In genomic region chr9:50775662-50776126, GRCm38 (mm10) we compare ENCODE assay signal across 8 mouse cellular contexts. TPM values are rescaled to one million over a fixed set of nuclear protein-coding genes. Genes with fewer than 3 reads are reported as not detected.
DNase-seq lines count a peak whose midpoint lies in the region; ATAC-seq and TF ChIP-seq lines count a peak whose summit lies in the region.

No protein-coding gene starts in this region.

- H3K36me3 ChIP-seq in testis, adult 2 months (ENCODE audit: control insufficient read depth, insufficient read depth, low read length): peaks cover 2% of the 10 kb centered on the region; the same call in 1 of the 2 replicates
- peaks cover 47% of the 10 kb centered on the region for H3K36me3 ChIP-seq in heart, embryonic 13.5 days
- H3K36me3 ChIP-seq in liver, embryonic 12.5 days: peaks cover 50% of the 10 kb centered on the region
- H3K36me3 ChIP-seq in stomach, embryonic 14.5 days (ENCODE audit: control insufficient read depth, insufficient read depth, low read length): peaks cover 19% of the 10 kb centered on the region

- peak overlapping the region; percentile 61 for H3K4me3 ChIP-seq in cerebellum, adult 2 months (replicated peaks; ENCODE audit: insufficient read depth, low read depth, low read length)
- peak overlapping the region; percentile 93 for H3K4me3 ChIP-seq in testis, adult 2 months (ENCODE audit: control insufficient read depth, low read depth, low read length)
- peak overlapping the region; percentile 97 for H3K4me3 ChIP-seq in heart, embryonic 13.5 days
- H3K4me3 ChIP-seq in liver, embryonic 12.5 days: peak overlapping the region; percentile 90
- H3K4me3 ChIP-seq in stomach, embryonic 14.5 days (ENCODE audit: low read depth, low read length): peak overlapping the region; percentile 94

- no peak for DNase-seq in cerebellum, adult 2 months
- no peak for DNase-seq in cerebellum, postnatal 4 days (ENCODE audit: low spot score in 2 of 2)
- no peak for DNase-seq in testis, postnatal 14 days (ENCODE audit: low spot score)

- no peaks in the 10 kb centered on the region for H3K9me3 ChIP-seq in heart, embryonic 13.5 days
- H3K9me3 ChIP-seq in liver, embryonic 12.5 days (replicated peaks): no peaks in the 10 kb centered on the region
- no peaks in the 10 kb centered on the region for H3K9me3 ChIP-seq in stomach, embryonic 14.5 days (ENCODE audit: control insufficient read depth, low read depth, low read length)

- under 1% methylated on average over 30 of the region's 30 CpGs for WGBS in cerebellum, adult 2 months
- WGBS in heart, embryonic 13.5 days: under 1% methylated on average over 27 of the region's 30 CpGs
- WGBS in liver, embryonic 12.5 days (ENCODE audit: insufficient replicate concordance): 3% methylated on average over 30 of the region's 30 CpGs
- under 1% methylated on average over 23 of the region's 30 CpGs for WGBS in stomach, embryonic 14.5 days

- peak overlapping the region; percentile 86 for H3K4me2 ChIP-seq in heart, embryonic 13.5 days
- H3K4me2 ChIP-seq in liver, embryonic 12.5 days: peak overlapping the region; percentile 99
- peak overlapping the region; percentile 91 for H3K4me2 ChIP-seq in stomach, embryonic 14.5 days (replicated peaks; ENCODE audit: low read depth, low read length)

- H3K27me3 ChIP-seq in cerebellum, adult 2 months (ENCODE audit: control insufficient read depth, insufficient read depth, low read length): no peaks in the 10 kb centered on the region
- H3K27me3 ChIP-seq in testis, adult 2 months (ENCODE audit: control insufficient read depth, insufficient read depth, low read length): no peaks in the 10 kb centered on the region
- H3K27me3 ChIP-seq in heart, embryonic 13.5 days (replicated peaks): no peaks in the 10 kb centered on the region
- H3K27me3 ChIP-seq in liver, embryonic 12.5 days (replicated peaks): no peaks in the 10 kb centered on the region
- H3K27me3 ChIP-seq in stomach, embryonic 14.5 days (ENCODE audit: control insufficient read depth, insufficient read depth, low read length): no peaks in the 10 kb centered on the region

- H3K27ac ChIP-seq in cerebellum, adult 2 months (ENCODE audit: insufficient read depth, low read length): no peak overlapping the region
- H3K27ac ChIP-seq in testis, adult 2 months (ENCODE audit: control insufficient read depth, insufficient read depth, low read depth, low read length): no peak overlapping the region; the same call in 1 of the 2 replicates
- peak overlapping the region; percentile 70 for H3K27ac ChIP-seq in heart, embryonic 13.5 days (replicated peaks)
- H3K27ac ChIP-seq in liver, embryonic 12.5 days: peak overlapping the region; percentile 81
- H3K27ac ChIP-seq in stomach, embryonic 14.5 days (ENCODE audit: low read length): peak overlapping the region; percentile 80

- no peak for ATAC-seq in heart, embryonic 13.5 days (ENCODE audit: extremely low read depth, insufficient number of reproducible peaks, low FRiP score, low TSS enrichment)
- peak; percentile 54 for ATAC-seq in liver, embryonic 12.5 days
- no peak; the same call in 1 of the 2 replicates for ATAC-seq in stomach, embryonic 14.5 days (ENCODE audit: insufficient number of reproducible peaks, insufficient read depth, low FRiP score, low read depth)
- no peak for ATAC-seq in granulocyte monocyte progenitor cell, adult 5-6 weeks (replicated peaks; ENCODE audit: poor library complexity, severe bottlenecking)

- peak overlapping the region; percentile 97 for H3K9ac ChIP-seq in heart, embryonic 13.5 days
- H3K9ac ChIP-seq in liver, embryonic 12.5 days: peak overlapping the region; percentile 95
- H3K9ac ChIP-seq in stomach, embryonic 14.5 days (replicated peaks; ENCODE audit: low read depth, low read length): peak overlapping the region; percentile 85

- no peak for TF ChIP-seq CTCF in cerebellum, adult 2 months (IDR thresholded peaks at IDR 0.05; ENCODE audit: borderline replicate concordance, insufficient read depth, low read depth, low read length)
- TF ChIP-seq CTCF in testis, adult 2 months (IDR thresholded peaks at IDR 0.05; ENCODE audit: control insufficient read depth, insufficient read depth, insufficient replicate concordance, low read depth, low read length): no peak

- peaks cover 8% of the 10 kb centered on the region; the same call in 1 of the 2 replicates for H3K4me1 ChIP-seq in cerebellum, adult 2 months (ENCODE audit: control insufficient read depth, insufficient read depth, low read length)
- H3K4me1 ChIP-seq in testis, adult 2 months (ENCODE audit: control insufficient read depth, insufficient read depth, low read length): 0 out of 2 replicates have a peak, but pooled peaks cover 2% of the 10 kb centered on the region
- peaks cover 21% of the 10 kb centered on the region for H3K4me1 ChIP-seq in heart, embryonic 13.5 days
- peaks cover 41% of the 10 kb centered on the region for H3K4me1 ChIP-seq in liver, embryonic 12.5 days
- peaks cover 13% of the 10 kb centered on the region; the same call in 1 of the 2 replicates for H3K4me1 ChIP-seq in stomach, embryonic 14.5 days (ENCODE audit: control insufficient read depth, insufficient read depth, low read length)

- TF ChIP-seq POLR2A in cerebellum, adult 2 months (IDR thresholded peaks at IDR 0.05; ENCODE audit: borderline replicate concordance, insufficient read depth, low read length): no peak
- TF ChIP-seq POLR2A in testis, adult 2 months (IDR thresholded peaks at IDR 0.05; ENCODE audit: control insufficient read depth, low read depth, low read length): no peak

RNA-seq across cellular contexts. Expression of gene 1110032A03Rik, which starts 0.4 kb away (rescaled TPM):
- 84.5 and 87.8 TPM in 2 replicates for polyA plus RNA-seq in cerebellum, adult 2 months (2012; rRNA removed)
- polyA plus RNA-seq in testis, adult 2 months (2012; rRNA removed): 662 and 684 TPM in 2 replicates
- polyA plus RNA-seq in heart, embryonic 13.5 days (2015; fragmentation: Nextera tagmentation; extraction: Ambion mirVana): 24.5 and 25.9 TPM in 2 replicates
- 14.5 and 15.1 TPM in 2 replicates for polyA plus RNA-seq in liver, embryonic 12.5 days (2016; fragmentation: Nextera tagmentation; extraction: Ambion mirVana)
- polyA plus RNA-seq in stomach, embryonic 14.5 days (2014; fragmentation: Nextera tagmentation; extraction: Ambion mirVana): 34.4 and 37.8 TPM in 2 replicates
- total RNA-seq in granulocyte monocyte progenitor cell, adult 5-6 weeks (2014; fragmentation: Nextera tagmentation): 19.9 and 22.7 TPM in 2 replicates
- total RNA-seq in granulocyte monocyte progenitor cell, adult 5-6 weeks (2017): 11.2 and 16.3 TPM in 2 replicates

RNA-seq across cellular contexts. Expression of gene Alg9, which starts 0.9 kb away (rescaled TPM):
- 22.5 and 23.7 TPM in 2 replicates for polyA plus RNA-seq in cerebellum, adult 2 months (2012; rRNA removed)
- polyA plus RNA-seq in testis, adult 2 months (2012; rRNA removed): 31.0 and 40.0 TPM in 2 replicates
- 27.3 and 31.9 TPM in 2 replicates for polyA plus RNA-seq in heart, embryonic 13.5 days (2015; fragmentation: Nextera tagmentation; extraction: Ambion mirVana)
- 20.9 and 23.1 TPM in 2 replicates for polyA plus RNA-seq in liver, embryonic 12.5 days (2016; fragmentation: Nextera tagmentation; extraction: Ambion mirVana)
- polyA plus RNA-seq in stomach, embryonic 14.5 days (2014; fragmentation: Nextera tagmentation; extraction: Ambion mirVana): 38.9 and 46.1 TPM in 2 replicates
- 25.1 and 30.7 TPM in 2 replicates for total RNA-seq in granulocyte monocyte progenitor cell, adult 5-6 weeks (2014; fragmentation: Nextera tagmentation)
- total RNA-seq in granulocyte monocyte progenitor cell, adult 5-6 weeks (2017): 22.7 TPM in 2 replicates

RNA-seq across cellular contexts. Expression of gene Fdxacb1, which starts 7.7 kb away (rescaled TPM):
- 7.3 and 8.0 TPM in 2 replicates for polyA plus RNA-seq in cerebellum, adult 2 months (2012; rRNA removed)
- polyA plus RNA-seq in testis, adult 2 months (2012; rRNA removed): 5.3 and 5.8 TPM in 2 replicates
- polyA plus RNA-seq in heart, embryonic 13.5 days (2015; fragmentation: Nextera tagmentation; extraction: Ambion mirVana): 8.2 and 8.5 TPM in 2 replicates
- 11.5 and 13.7 TPM in 2 replicates for polyA plus RNA-seq in liver, embryonic 12.5 days (2016; fragmentation: Nextera tagmentation; extraction: Ambion mirVana)
- 13.7 and 14.0 TPM in 2 replicates for polyA plus RNA-seq in stomach, embryonic 14.5 days (2014; fragmentation: Nextera tagmentation; extraction: Ambion mirVana)
- 9.8 and 14.9 TPM in 2 replicates for total RNA-seq in granulocyte monocyte progenitor cell, adult 5-6 weeks (2014; fragmentation: Nextera tagmentation)
- 6.3 and 7.1 TPM in 2 replicates for total RNA-seq in granulocyte monocyte progenitor cell, adult 5-6 weeks (2017)

RNA-seq across cellular contexts. Expression of gene Hspb2, which starts 23.5 kb away (rescaled TPM):
- 3.2 and 3.4 TPM in 2 replicates for polyA plus RNA-seq in cerebellum, adult 2 months (2012; rRNA removed)
- polyA plus RNA-seq in testis, adult 2 months (2012; rRNA removed): 2.3 and 3.6 TPM in 2 replicates
- polyA plus RNA-seq in heart, embryonic 13.5 days (2015; fragmentation: Nextera tagmentation; extraction: Ambion mirVana): 260 and 319 TPM in 2 replicates
- polyA plus RNA-seq in liver, embryonic 12.5 days (2016; fragmentation: Nextera tagmentation; extraction: Ambion mirVana): 0.82 and 1.2 TPM in 2 replicates
- 1.5 and 3.2 TPM in 2 replicates for polyA plus RNA-seq in stomach, embryonic 14.5 days (2014; fragmentation: Nextera tagmentation; extraction: Ambion mirVana)
- not detected in 2 replicates for total RNA-seq in granulocyte monocyte progenitor cell, adult 5-6 weeks (2014; fragmentation: Nextera tagmentation)
- not detected in 2 replicates for total RNA-seq in granulocyte monocyte progenitor cell, adult 5-6 weeks (2017)

RNA-seq across cellular contexts. Expression of gene Cryab, which starts 24.6 kb away (rescaled TPM):
- 296 and 364 TPM in 2 replicates for polyA plus RNA-seq in cerebellum, adult 2 months (2012; rRNA removed)
- polyA plus RNA-seq in testis, adult 2 months (2012; rRNA removed): 4.4 and 6.0 TPM in 2 replicates
- polyA plus RNA-seq in heart, embryonic 13.5 days (2015; fragmentation: Nextera tagmentation; extraction: Ambion mirVana): 1,022 and 1,124 TPM in 2 replicates
- polyA plus RNA-seq in liver, embryonic 12.5 days (2016; fragmentation: Nextera tagmentation; extraction: Ambion mirVana): 6.6 and 7.8 TPM in 2 replicates
- 43.7 and 47.9 TPM in 2 replicates for polyA plus RNA-seq in stomach, embryonic 14.5 days (2014; fragmentation: Nextera tagmentation; extraction: Ambion mirVana)
- 1.6 TPM in 1 of 2 replicates, not detected in the other for total RNA-seq in granulocyte monocyte progenitor cell, adult 5-6 weeks (2014; fragmentation: Nextera tagmentation)
- total RNA-seq in granulocyte monocyte progenitor cell, adult 5-6 weeks (2017): 2.5 TPM in 1 of 2 replicates, not detected in the other

Comparison
In these comparisons a context has a peak if more than half of its experiments do, and no peak if none do; other contexts are left out.
1. H3K27ac ChIP-seq: peak in heart, embryonic 13.5 days (single experiment), liver, embryonic 12.5 days (single experiment) and stomach, embryonic 14.5 days (single experiment); none in cerebellum, adult 2 months (single experiment) and testis, adult 2 months (single experiment).
2. Peak in every context shown above with its lines, with median percentiles within 50 percentile points of each other: H3K4me3 ChIP-seq, H3K4me2 ChIP-seq and H3K9ac ChIP-seq.